Mouse (Mus musculus) frontal cortex, adult (tissue): ENCODE results near the gene Ryr1.
"Not testable (repeated sequence)": the region's sequence is repeated elsewhere in the genome, so short reads cannot be mapped to it uniquely, and the experiment has no call there.

Experiments
- ATAC-seq: cut with Nextera tagmentation; 2 replicates; pipeline ENCODE4 v1.9.2; 2017; ENCODE audit warnings: mild to moderate bottlenecking, moderate library complexity, mixed read lengths; ENCODE audit not compliant: low TSS enrichment

The Ryr1 gene

GRCm38 (mm10) chr7:28990766-28991273, 134.2 kb downstream of the Ryr1 start:
- ATAC-seq = no peak

- ATAC-seq = no peak
Measured at GRCm38 (mm10) chr7:28985207-28985606, 139.8 kb downstream of the Ryr1 start.

- ATAC-seq = no peak
Measured at GRCm38 (mm10) chr7:28984452-28984851, 140.5 kb downstream of the Ryr1 start.

GRCm38 (mm10) chr7:28983849-28984248, 141.1 kb downstream of the Ryr1 start:
- ATAC-seq = no peak

- ATAC-seq = no peak
Measured at GRCm38 (mm10) chr7:28983141-28983564, 141.8 kb downstream of the Ryr1 start.

- ATAC-seq = peak; percentile 48; the same call in 1 of the 2 replicates
Measured at GRCm38 (mm10) chr7:28982274-28983013, 142.5 kb downstream of the Ryr1 start.

- ATAC-seq = peak; percentile 98
Measured at GRCm38 (mm10) chr7:28981651-28982273, 143.2 kb downstream of the Ryr1 start, which contains the start of the genes Eif3k and Map4k1. Eif3k (minus strand) TSS chr7:28981864. Map4k1 (plus strand) TSS chr7:28982050.

GRCm38 (mm10) chr7:28977556-28977955, 147.4 kb downstream of the Ryr1 start:
- no peak for ATAC-seq

GRCm38 (mm10) chr7:28973025-28973424, 152.0 kb downstream of the Ryr1 start:
- no peak for ATAC-seq

GRCm38 (mm10) chr7:28972542-28972985, 152.4 kb downstream of the Ryr1 start:
- ATAC-seq = no peak

- no peak for ATAC-seq
Measured at GRCm38 (mm10) chr7:28971770-28972269, 153.2 kb downstream of the Ryr1 start.

- ATAC-seq = no peak
Measured at GRCm38 (mm10) chr7:28971029-28971428, 153.9 kb downstream of the Ryr1 start.

- no peak for ATAC-seq
Measured at GRCm38 (mm10) chr7:28969672-28970394, 155.1 kb downstream of the Ryr1 start.

- no peak for ATAC-seq
Measured at GRCm38 (mm10) chr7:28969271-28969670, 155.7 kb downstream of the Ryr1 start.

- ATAC-seq = not testable (repeated sequence)
Measured at GRCm38 (mm10) chr7:28968120-28968519, 156.9 kb downstream of the Ryr1 start.

GRCm38 (mm10) chr7:28966751-28967505, 158.1 kb downstream of the Ryr1 start:
- ATAC-seq = no peak

GRCm38 (mm10) chr7:28966181-28966580, 158.8 kb downstream of the Ryr1 start:
- ATAC-seq = no peak

GRCm38 (mm10) chr7:28965346-28965840, 159.6 kb downstream of the Ryr1 start:
- no peak for ATAC-seq

GRCm38 (mm10) chr7:28963399-28963923, 161.5 kb downstream of the Ryr1 start:
- no peak for ATAC-seq

- ATAC-seq = peak; percentile 87
Measured at GRCm38 (mm10) chr7:28961927-28962670, 162.9 kb downstream of the Ryr1 start, which contains the start of gene Actn4. Actn4 (minus strand) TSS chr7:28962340.
